Mouse (Mus musculus) forebrain, embryonic 12.5 days (tissue): Measurements from ENCODE around the gene Mcm6. TPM values are rescaled to one million over a fixed set of nuclear protein-coding genes. Genes with fewer than 3 reads are reported as not detected.

Experiments
- ATAC-seq: fragments of 200-750 bp; cut with Nextera tagmentation; 2 replicates; pipeline ENCODE4 v1.8.0; 2017; ENCODE audit warnings: moderate TSS enrichment; ENCODE audit not compliant: low FRiP score
- H3K27ac ChIP-seq: fragments of 300-500 bp; sonication (generic); 2 replicates; pipeline ENCODE4 v1.5.1; 2016; ENCODE audit warnings: mild to moderate bottlenecking
- H3K27me3 ChIP-seq: fragments of 300-500 bp; sonication (generic); 2 replicates; pipeline ENCODE4 v1.6.1; 2016; ENCODE audit warnings: mild to moderate bottlenecking
- H3K36me3 ChIP-seq: fragments of 300-500 bp; sonication (generic); replicated peaks from 2 replicates; pipeline ENCODE4 v1.6.1; 2016; ENCODE audit warnings: mild to moderate bottlenecking
- H3K4me1 ChIP-seq: fragments of 300-500 bp; sonication (generic); 2 replicates; pipeline ENCODE4 v1.6.1; 2016
- H3K4me2 ChIP-seq: fragments of 300-500 bp; sonication (generic); 2 replicates; pipeline ENCODE4 v1.6.1; 2016; ENCODE audit warnings: mild to moderate bottlenecking, moderate library complexity
- H3K4me3 ChIP-seq: fragments of 300-500 bp; sonication (generic); replicated peaks from 2 replicates; pipeline ENCODE4 v1.5.1; 2016; ENCODE audit warnings: mild to moderate bottlenecking
- H3K9ac ChIP-seq: fragments of 300-500 bp; sonication (generic); 2 replicates; pipeline ENCODE4 v1.6.1; 2016; ENCODE audit warnings: mild to moderate bottlenecking
- H3K9me3 ChIP-seq: fragments of 300-500 bp; sonication (generic); 2 replicates; pipeline ENCODE4 v1.6.1; 2016
- WGBS: fragments of 180-500 bp; shearing (Covaris S2); methylation state at CpG from one replicate; pipeline ENCODE4 v1.1.7; 2016; 5-methylcytosine and 5-hydroxymethylcytosine counted together
- polyA plus RNA-seq: library from polyadenylated mRNA; unstranded; fragments of >200 nt; fragmentation: Nextera tagmentation; extraction: Ambion mirVana; gene quantifications from 2 replicates; pipeline ENCODE4 v1.2.1, GENCODE M21; 2016

The Mcm6 gene
- polyA plus RNA-seq, 1 experiment from 2014 or later: 256 TPM

- Histone ChIP-seq H3K36me3 (peaks cover 10% of the 10 kb centered on the region), H3K9me3 (no peaks in the 10 kb centered on the region), H3K4me1 (no peaks in the 10 kb centered on the region), H3K4me2 (no peak overlapping the region), H3K4me3 (no peak overlapping the region), H3K9ac (no peak overlapping the region), H3K27ac (no peak overlapping the region), H3K27me3 (no peaks in the 10 kb centered on the region)
- WGBS: 85% methylated on average over 7 of the region's 7 CpGs
- no peak for ATAC-seq
Observed at GRCm38 (mm10) chr1:128372143-128372860, 12.8 kb upstream of the Mcm6 start.

- no peaks in the 10 kb centered on the region for H3K9me3 ChIP-seq
- no peaks in the 10 kb centered on the region for H3K27me3 ChIP-seq
- peaks cover 11% of the 10 kb centered on the region for H3K36me3 ChIP-seq
- WGBS: 58% methylated on average over 5 of the region's 5 CpGs
- no peaks in the 10 kb centered on the region for H3K4me1 ChIP-seq
- H3K27ac ChIP-seq: no peak overlapping the region
- no peak overlapping the region for H3K9ac ChIP-seq
- no peak overlapping the region for H3K4me2 ChIP-seq
- H3K4me3 ChIP-seq: no peak overlapping the region
- peak; percentile 72 for ATAC-seq
Observed at GRCm38 (mm10) chr1:128368732-128369441, 9.4 kb upstream of the Mcm6 start.

GRCm38 (mm10) chr1:128360601-128361000 is 1.1 kb upstream of the Mcm6 start:
- Histone ChIP-seq H3K4me2 (no peak overlapping the region), H3K27ac (no peak overlapping the region), H3K27me3 (no peaks in the 10 kb centered on the region), H3K9ac (no peak overlapping the region), H3K36me3 (peaks cover 26% of the 10 kb centered on the region), H3K4me3 (no peak overlapping the region), H3K9me3 (no peaks in the 10 kb centered on the region), H3K4me1 (peaks cover 19% of the 10 kb centered on the region)
- WGBS: 83% methylated on average over 2 of the region's 2 CpGs
- no peak for ATAC-seq

GRCm38 (mm10) chr1:128358916-128359553 is 429 bp downstream of the Mcm6 start:
- peaks cover 19% of the 10 kb centered on the region for H3K4me1 ChIP-seq
- ATAC-seq: peak; percentile 81
- peak overlapping the region; percentile 71 for H3K4me3 ChIP-seq
- under 1% methylated on average over 35 of the region's 35 CpGs for WGBS
- H3K9ac ChIP-seq: peak overlapping the region; percentile 70
- peaks cover 33% of the 10 kb centered on the region for H3K36me3 ChIP-seq
- H3K4me2 ChIP-seq: peak overlapping the region; percentile 63
- peak overlapping the region; percentile 82 for H3K27ac ChIP-seq
- no peaks in the 10 kb centered on the region for H3K9me3 ChIP-seq
- no peaks in the 10 kb centered on the region for H3K27me3 ChIP-seq

- H3K27ac ChIP-seq: no peak overlapping the region; the same call in 1 of the 2 replicates
Observed at GRCm38 (mm10) chr1:128358276-128358675, 1.2 kb downstream of the Mcm6 start.

GRCm38 (mm10) chr1:128357452-128357851 is 2.0 kb downstream of the Mcm6 start:
- H3K4me3 ChIP-seq: peak overlapping the region; percentile 71
- 66% methylated on average over 3 of the region's 3 CpGs for WGBS
- no peaks in the 10 kb centered on the region for H3K27me3 ChIP-seq
- H3K9me3 ChIP-seq: no peaks in the 10 kb centered on the region
- peaks cover 19% of the 10 kb centered on the region for H3K4me1 ChIP-seq
- peak overlapping the region; percentile 63 for H3K4me2 ChIP-seq
- H3K9ac ChIP-seq: peak overlapping the region; percentile 70
- H3K36me3 ChIP-seq: peaks cover 38% of the 10 kb centered on the region
- ATAC-seq: no peak
- H3K27ac ChIP-seq: 0 out of 2 replicates have a peak overlapping the region, but pooled peaks have one; percentile 13

More at GRCm38 (mm10) chr1:128358276-128358675, 1.2 kb downstream of the Mcm6 start:
- peak overlapping the region; percentile 71 for H3K4me3 ChIP-seq
- H3K9me3 ChIP-seq: no peaks in the 10 kb centered on the region
- H3K9ac ChIP-seq: peak overlapping the region; percentile 70
- H3K4me1 ChIP-seq: peaks cover 19% of the 10 kb centered on the region
- H3K27me3 ChIP-seq: no peaks in the 10 kb centered on the region
- H3K4me2 ChIP-seq: peak overlapping the region; percentile 63
- no peak for ATAC-seq
- WGBS: 70% methylated on average over 6 of the region's 6 CpGs
- H3K36me3 ChIP-seq: peaks cover 38% of the 10 kb centered on the region

- H3K4me3 ChIP-seq: no peak overlapping the region
- no peak for ATAC-seq
- H3K4me2 ChIP-seq: no peak overlapping the region
- WGBS: 91% methylated on average over 3 of the region's 3 CpGs
- H3K27ac ChIP-seq: no peak overlapping the region
- H3K9ac ChIP-seq: no peak overlapping the region
- H3K9me3 ChIP-seq: no peaks in the 10 kb centered on the region
- no peaks in the 10 kb centered on the region for H3K27me3 ChIP-seq
- H3K4me1 ChIP-seq: peaks cover 14% of the 10 kb centered on the region
- peaks cover 73% of the 10 kb centered on the region for H3K36me3 ChIP-seq
Observed at GRCm38 (mm10) chr1:128353092-128353491, 6.4 kb downstream of the Mcm6 start.

- H3K36me3 ChIP-seq: peaks cover 86% of the 10 kb centered on the region
- 23% methylated on average over 10 of the region's 10 CpGs for WGBS
- ATAC-seq: peak; percentile 61; the same call in 1 of the 2 replicates
Observed at GRCm38 (mm10) chr1:128344232-128344631, 15.2 kb downstream of the Mcm6 start.

GRCm38 (mm10) chr1:128337708-128338320 is 21.6 kb downstream of the Mcm6 start:
- 93% methylated on average over 13 of the region's 13 CpGs for WGBS
- Histone ChIP-seq H3K9ac (no peak overlapping the region), H3K27ac (no peak overlapping the region), H3K9me3 (no peaks in the 10 kb centered on the region), H3K27me3 (no peaks in the 10 kb centered on the region), H3K36me3 (peaks cover 83% of the 10 kb centered on the region), H3K4me2 (no peak overlapping the region), H3K4me3 (no peak overlapping the region), H3K4me1 (no peaks in the 10 kb centered on the region)
- no peak for ATAC-seq

More at GRCm38 (mm10) chr1:128344232-128344631, 15.2 kb downstream of the Mcm6 start:
- no peak overlapping the region for H3K27ac ChIP-seq
- no peaks in the 10 kb centered on the region for H3K27me3 ChIP-seq
- H3K9me3 ChIP-seq: no peaks in the 10 kb centered on the region
- H3K4me3 ChIP-seq: no peak overlapping the region
- H3K4me1 ChIP-seq: 0 out of 2 replicates have a peak, but pooled peaks cover 2% of the 10 kb centered on the region
- H3K9ac ChIP-seq: no peak overlapping the region
- H3K4me2 ChIP-seq: no peak overlapping the region

GRCm38 (mm10) chr1:128330313-128330712 is 29.2 kb downstream of the Mcm6 start:
- Histone ChIP-seq H3K4me3 (no peak overlapping the region), H3K9me3 (no peaks in the 10 kb centered on the region), H3K4me1 (no peaks in the 10 kb centered on the region), H3K27me3 (no peaks in the 10 kb centered on the region), H3K4me2 (no peak overlapping the region), H3K36me3 (peaks cover 80% of the 10 kb centered on the region), H3K9ac (no peak overlapping the region), H3K27ac (no peak overlapping the region)
- 94% methylated on average over 1 of the region's 1 CpGs for WGBS
- ATAC-seq: no peak

GRCm38 (mm10) chr1:128328218-128328617 is 31.2 kb downstream of the Mcm6 start, which contains the start of gene Lct:
Gene Lct, minus strand, starts transcription at chr1:128328318.
- Histone ChIP-seq H3K4me1 (no peaks in the 10 kb centered on the region), H3K9ac (no peak within 1 kb of the TSS), H3K9me3 (no peaks in the 10 kb centered on the region), H3K27me3 (no peaks in the 10 kb centered on the region), H3K4me3 (no peak within 1 kb of the TSS), H3K36me3 (peaks cover 59% of the 10 kb centered on the region), H3K4me2 (no peak within 1 kb of the TSS), H3K27ac (no peak within 1 kb of the TSS)
- WGBS: 75% methylated on average over 3 of the region's 3 CpGs
- no peak for ATAC-seq

GRCm38 (mm10) chr1:128327165-128327564 is 32.3 kb downstream of the Mcm6 start:
- Histone ChIP-seq H3K4me3 (no peak overlapping the region), H3K4me2 (no peak overlapping the region), H3K36me3 (peaks cover 49% of the 10 kb centered on the region), H3K9me3 (no peaks in the 10 kb centered on the region), H3K27me3 (no peaks in the 10 kb centered on the region), H3K9ac (no peak overlapping the region), H3K4me1 (no peaks in the 10 kb centered on the region), H3K27ac (no peak overlapping the region)
- 93% methylated on average over 1 of the region's 1 CpGs for WGBS
- no peak for ATAC-seq
